Mouse (Mus musculus): Measurements from ENCODE around the gene Ccdc88b.
"Not testable (repeated sequence)": the region's sequence is repeated elsewhere in the genome, so short reads cannot be mapped to it uniquely, and the experiment has no call there.

Gene Ccdc88b

DNA sequence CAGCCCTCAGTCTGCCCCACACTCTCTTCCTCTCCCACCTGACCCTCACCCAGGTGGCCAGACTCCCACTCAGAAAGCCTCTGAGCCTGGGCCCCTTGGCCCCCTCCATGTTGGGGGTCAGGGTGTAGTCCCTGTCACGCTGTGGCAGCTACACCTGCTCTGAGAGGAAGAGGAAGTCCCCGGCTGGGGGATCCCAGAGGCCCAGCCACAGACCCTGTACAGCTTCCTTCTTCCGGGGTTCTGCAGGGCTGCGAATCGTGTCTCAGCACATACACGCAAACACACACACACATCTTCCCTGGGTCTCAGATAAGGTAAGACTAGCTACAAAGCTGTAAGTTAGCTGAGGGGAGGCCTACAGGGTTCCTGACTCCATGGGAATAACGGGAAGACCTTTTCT lies at the start of gene Ccdc88b:
Ccdc88b (minus strand) TSS at position 181 of the 400 bp plus-strand sequence.
- DNase-seq (ENCODE audit: low spot score in 2 of 2): peak in 1 of 2 experiments; percentile 43

DNA sequence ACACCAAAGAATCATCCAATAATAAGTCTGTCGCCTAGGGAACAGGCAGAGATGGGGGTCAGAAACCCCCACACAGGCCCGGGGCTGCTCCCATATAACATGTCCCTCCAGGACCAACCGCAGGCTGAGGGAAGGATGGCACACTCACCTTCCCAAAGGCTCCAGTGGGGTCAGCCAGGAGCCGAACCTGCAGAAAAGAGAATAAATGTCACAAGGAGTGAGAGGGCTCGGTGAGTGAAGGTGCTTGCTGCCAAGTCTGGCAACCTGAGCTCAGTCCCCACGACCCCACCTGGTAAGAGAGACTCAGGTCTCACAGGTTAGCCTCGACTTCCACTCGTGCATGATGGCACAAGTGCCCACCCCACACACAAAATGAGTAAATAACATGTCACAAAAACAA lies 49.1 kb upstream of the Ccdc88b start:
- DNase-seq (ENCODE audit: low spot score in 2 of 2): no peak

DNA sequence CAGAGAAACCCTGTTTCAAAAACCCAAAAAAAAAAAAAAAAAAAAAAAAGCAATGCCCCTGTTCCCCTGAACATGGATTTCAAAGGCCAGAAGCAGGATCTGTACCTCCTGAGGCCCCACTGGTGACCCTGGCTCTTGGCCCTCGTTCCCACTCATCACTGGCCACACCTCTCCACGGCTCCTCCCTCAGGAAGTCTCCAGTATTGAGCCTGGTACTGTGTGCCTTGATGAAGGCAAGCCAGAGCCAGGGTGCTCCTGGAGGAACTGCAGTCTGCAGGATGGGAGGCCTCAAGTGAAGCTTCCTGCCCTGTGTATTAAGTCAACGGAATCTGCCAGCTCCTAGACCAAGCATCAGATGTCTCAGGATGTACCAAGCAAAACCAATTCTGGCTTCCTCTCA lies 48.2 kb upstream of the Ccdc88b start:
- DNase-seq (ENCODE audit: low spot score in 2 of 2): no peak

DNA sequence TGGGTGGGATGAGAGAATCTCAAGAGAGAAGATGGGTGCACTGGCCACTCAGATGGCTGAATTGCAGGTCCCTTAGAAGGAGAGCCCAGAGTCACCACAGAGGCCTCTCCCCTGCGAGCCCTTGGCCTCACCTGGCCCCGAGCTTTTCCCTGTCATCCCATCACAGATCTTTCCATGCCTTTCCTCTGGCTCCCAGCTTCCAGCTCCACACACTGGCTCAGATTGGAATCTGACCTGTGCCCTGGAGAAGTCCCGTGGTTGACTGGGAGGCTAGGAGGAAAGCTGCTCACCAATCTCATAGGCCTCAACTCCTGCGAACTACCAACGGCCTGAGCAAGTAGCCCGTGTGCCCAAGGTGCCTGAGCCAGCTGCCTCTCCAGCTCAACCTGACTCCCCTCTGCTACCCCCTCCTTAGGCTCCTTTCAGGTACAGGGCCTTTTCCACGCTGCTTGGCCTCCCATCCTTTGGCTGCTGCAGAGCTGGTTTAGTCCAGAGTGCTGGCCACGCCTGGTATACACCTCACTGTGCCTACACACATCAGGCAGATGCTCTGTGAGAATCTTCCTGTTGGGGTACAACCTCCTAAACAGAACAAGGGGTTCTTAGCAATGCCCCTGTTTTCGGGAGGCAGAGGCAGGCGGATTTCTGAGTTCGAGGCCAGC lies 47.6 kb upstream of the Ccdc88b start:
- DNase-seq (ENCODE audit: low spot score in 2 of 2): no peak

DNA sequence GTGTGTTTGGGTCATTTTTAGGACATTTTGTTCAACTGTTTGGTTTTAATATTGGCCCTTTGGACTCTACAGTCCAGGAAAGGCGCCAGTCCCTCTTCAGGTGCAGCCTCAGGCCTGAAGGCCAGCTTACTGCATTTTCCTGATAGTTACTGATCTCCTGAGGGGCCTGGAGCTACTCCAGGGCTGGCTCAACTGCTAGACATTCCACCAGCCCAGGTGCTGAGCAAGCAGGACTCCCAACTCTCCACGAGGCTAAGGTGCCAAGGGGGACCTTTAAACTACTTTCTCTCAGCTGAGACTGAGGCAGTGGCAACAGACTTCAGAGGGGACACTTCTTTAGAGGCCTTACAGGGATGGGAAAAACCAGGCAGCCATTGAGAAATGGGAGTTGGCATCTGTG lies 46.8 kb upstream of the Ccdc88b start:
- no peak for DNase-seq (ENCODE audit: low spot score in 2 of 2)

DNA sequence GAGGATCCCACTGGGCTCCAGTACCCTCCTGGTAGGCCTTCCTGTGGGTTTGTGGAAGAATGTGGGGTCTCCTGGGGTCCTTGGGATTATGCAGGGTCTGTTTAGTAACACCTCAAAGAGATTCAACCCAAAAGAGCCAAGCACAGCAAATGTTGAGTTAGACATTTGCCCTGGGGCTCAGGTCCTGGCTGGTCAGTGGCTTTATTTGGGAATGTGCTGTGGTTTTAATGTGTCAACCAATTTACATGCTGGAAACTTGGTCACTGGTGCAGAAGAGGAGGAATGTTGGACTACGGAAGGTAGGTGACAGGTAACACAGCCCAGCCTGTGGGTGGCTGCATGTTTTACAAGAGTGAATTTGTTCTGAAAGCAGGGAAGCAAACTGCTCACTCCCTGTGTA lies 45.0 kb upstream of the Ccdc88b start:
- no peak for DNase-seq (ENCODE audit: low spot score in 2 of 2)

DNA sequence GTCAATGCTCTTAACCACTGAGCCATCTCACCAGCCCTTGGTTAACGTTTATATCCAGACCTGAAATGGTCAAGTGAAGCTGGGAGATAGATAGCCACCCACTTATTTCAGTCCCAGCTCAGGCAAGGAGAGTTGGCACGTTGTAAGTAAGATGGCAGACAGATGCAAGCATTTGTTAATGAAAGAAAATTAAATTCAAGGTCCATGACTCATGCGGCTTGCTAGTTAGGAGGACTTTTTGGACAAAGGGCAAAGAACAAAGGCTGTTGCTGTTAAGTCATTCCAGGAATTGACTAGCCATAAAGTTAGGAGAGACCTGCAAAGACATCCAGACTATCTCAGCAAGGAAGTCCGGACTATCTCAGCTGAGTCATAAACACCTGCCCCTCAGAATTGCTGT lies 41.6 kb upstream of the Ccdc88b start:
- DNase-seq (ENCODE audit: low spot score in 2 of 2): no peak

DNA sequence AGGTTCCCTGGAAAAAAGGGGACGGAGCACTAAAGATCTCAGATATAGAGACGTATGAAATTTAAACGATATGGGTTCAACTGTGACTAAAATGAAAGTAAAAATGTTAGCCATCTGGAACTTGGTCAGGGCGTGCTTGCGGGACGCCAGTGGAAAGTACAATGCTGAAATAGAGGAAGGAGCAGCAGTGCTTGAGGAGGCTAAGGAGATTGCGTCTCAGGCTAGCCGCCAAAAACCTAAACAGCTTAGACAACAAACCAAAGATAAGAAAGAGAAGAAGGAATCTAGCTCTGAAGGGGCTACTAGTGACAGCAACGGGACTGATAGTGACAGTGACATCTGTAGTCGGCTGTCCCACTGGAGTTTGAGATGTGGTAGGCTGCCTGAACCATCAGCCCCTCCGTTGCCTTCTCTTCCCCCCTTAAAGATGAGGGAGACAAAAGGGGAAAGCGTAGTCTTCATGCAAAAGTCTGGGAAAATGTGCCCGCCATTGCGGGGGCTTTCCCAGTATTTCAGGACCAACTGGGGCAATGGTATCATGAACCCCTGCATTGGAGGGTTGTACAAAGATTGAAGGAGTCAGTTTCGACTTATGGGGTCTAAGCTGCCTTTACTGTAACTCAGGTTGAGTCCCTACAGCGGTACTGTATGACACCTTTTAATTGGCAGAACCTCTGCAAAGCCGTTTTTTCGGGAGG lies 37.7 kb upstream of the Ccdc88b start:
- not testable (repeated sequence) for DNase-seq (ENCODE audit: low spot score in 2 of 2)

DNA sequence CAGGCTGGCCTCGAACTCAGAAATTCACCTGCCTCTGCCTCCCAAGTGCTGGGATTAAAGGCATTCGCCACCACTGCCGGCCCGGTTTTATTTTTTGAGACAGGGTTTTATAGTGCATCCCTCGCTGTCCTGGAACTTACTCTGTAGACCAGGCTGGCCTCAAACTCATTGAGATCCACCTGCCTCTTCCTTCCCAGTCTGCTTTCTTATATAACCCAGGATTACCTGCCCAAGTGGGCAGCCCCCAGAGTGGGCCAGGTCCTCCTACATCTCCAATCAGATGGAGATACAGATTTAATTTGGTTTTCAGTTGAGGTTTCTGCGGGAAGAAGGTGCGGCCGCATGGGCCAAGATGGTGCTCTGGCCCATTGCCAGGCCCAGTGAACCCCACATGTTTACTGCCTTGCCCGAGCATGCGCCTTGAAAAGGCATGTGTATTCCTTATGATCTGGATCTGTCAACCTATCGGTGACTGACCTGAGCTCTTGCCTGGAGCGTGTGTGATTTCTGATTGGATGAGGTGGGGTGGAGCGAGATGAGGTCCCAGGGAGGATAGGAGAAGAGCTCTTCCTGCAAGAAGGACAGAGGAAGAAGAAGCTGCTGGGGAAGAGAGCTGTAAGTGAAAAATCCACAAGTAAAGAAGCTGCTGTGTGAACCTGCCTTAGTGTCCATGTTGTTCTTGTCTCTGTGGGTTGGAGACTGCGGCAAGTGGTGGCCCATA lies 35.9 kb upstream of the Ccdc88b start:
- no peak for DNase-seq (ENCODE audit: low spot score in 2 of 2)

DNA sequence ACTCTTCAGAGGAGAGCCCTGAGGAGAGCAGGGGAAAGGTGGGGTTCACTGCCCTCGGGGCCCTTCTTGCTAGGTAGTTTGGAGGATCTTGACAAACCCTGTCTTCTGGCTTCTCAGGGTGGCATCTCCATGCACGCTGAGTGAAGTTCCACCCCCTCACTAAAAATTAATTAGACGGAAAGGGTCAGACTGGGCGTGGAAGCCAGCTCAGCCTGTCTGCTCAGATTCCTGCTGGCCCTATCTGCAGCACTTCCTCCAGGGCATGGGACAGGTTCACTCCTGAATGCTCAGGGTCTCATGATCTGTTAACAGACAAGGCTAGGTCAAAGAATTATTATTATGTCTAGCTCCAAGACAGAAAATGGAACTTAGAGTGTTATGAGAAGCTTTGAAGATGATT lies 34.5 kb upstream of the Ccdc88b start:
- DNase-seq (ENCODE audit: low spot score in 2 of 2): no peak

DNA sequence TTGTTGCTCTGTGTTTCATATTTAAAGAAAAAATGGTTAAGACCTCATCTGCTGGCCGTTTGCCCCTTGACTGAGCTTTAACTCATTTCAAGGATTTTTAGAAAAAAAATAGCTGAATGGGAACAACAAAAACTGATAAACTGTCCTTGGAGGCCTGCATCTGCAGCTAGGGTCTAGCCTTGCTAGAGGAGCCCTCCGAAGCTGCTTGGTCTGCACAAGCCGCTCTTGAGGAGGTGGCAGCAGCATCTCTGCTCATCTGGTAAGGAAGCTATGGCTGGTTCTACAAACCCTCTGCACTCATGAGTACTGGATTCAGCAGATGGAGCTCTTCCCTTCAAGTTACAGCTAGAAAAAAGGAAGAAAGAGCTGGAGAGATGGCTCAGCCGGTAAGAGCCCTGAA lies 20.0 kb upstream of the Ccdc88b start:
- DNase-seq (ENCODE audit: low spot score in 2 of 2): no peak

DNA sequence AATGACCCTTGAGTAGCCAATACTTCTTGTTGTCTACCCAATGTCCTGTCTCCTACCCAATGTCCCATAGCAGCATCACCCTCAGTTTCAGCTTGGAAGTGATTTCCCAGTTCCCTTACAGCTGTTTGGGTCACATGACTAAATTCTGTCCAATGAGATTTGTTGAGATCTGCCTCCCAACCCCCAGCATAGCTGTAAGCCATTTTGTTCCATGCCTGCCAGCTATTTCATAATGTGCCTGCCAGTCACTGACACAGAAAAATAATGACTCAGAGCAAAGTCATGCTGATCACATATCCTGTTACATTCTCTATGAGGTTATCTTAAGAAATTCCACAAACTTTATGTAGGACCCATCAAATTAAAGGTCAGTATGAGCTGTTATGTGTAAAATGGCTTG lies 18.8 kb upstream of the Ccdc88b start:
- DNase-seq (ENCODE audit: low spot score in 2 of 2): no peak

DNA sequence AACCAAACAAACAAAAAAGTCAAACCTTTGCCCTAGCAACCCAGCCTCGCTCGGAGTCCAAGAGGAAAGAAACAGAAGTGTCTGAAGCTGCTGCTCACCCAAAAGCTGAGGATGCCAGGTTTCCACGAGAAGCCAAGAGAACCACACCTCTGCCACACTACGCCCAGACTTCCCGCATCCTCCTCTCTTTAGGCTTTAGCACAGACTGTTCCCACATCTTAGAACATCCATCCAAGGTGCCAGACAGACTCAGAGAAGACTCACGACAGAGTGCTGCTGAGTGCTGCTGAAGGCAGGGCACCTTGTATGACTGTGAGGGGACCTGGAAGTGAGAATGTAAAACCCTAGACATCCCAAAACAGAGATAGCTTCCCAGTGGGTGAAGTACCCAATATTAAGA lies 17.8 kb upstream of the Ccdc88b start:
- DNase-seq (ENCODE audit: low spot score in 2 of 2): no peak

DNA sequence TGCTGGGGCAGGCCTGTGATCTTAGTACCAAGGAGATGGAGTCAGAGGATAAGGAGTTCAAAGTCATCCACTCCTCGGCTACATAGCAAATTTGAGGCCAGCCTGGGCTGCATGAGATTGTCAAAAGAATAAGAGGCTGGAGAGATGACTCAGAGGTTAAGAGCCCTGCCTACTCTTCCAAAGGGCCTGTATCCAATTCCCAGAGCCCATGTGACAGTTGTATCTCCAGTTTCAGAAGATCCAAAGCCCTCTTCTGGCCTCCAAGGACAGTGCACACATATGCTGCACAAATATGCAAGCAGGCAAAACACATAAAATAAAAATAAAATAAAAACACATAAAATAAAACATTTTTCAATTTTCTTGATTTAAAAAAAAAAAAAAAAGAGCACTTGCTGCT lies 16.2 kb upstream of the Ccdc88b start:
- no peak for DNase-seq (ENCODE audit: low spot score in 2 of 2)

DNA sequence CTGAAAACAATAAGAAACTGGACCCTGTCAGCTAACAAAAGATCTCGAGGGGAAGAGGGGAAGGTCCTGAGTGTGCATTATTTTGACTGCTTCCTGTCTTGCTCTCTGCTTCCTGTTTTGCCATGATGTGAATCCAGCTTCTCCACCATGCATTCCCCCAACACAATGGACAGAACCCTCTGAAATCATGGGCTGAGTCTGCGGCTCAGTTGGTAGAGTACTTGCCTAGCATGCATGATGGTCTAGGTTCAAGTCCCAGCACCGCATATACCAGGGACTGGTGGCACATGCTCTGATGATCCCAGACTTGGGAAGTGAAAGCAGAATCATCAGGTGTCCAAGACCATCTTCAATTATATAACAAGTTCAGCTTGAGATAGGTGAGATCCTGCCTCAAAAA lies 14.7 kb upstream of the Ccdc88b start:
- no peak for DNase-seq (ENCODE audit: low spot score in 2 of 2)

DNA sequence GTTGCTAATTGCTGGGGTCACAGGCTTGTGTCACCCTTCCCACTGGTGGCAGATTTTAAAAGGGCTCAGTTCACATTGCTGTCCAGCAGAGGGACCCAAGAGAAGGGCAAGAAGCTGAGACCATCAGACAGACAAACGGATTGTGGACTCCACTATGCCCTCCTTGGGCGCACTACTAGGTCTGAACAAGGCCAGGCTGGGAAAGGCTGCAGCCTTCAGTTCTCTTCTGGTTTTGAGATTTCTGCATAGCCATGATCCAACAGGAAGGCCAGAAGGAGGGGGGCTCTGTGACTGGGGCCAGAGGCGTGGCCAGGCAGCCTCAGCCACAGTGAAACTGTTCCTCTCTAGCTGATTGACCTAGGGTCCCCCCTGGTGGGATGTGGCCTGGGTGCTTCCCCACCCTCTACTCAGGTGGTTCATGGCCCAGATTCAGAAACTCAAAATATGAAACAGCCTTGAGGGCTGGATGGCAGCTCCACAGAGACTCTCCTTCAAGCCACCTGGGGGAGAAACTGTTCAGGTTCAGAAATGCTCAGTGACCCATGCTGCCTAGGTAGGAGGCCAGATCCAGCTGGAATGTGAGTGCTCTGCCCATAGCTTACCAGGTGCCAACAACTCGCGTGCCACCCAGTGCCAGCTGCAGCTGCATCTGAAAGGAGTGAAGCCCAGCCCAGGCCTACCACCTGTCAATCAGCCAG lies 13.7 kb upstream of the Ccdc88b start:
- DNase-seq (ENCODE audit: low spot score in 2 of 2): peak in 1 of 2 experiments; percentile 23

DNA sequence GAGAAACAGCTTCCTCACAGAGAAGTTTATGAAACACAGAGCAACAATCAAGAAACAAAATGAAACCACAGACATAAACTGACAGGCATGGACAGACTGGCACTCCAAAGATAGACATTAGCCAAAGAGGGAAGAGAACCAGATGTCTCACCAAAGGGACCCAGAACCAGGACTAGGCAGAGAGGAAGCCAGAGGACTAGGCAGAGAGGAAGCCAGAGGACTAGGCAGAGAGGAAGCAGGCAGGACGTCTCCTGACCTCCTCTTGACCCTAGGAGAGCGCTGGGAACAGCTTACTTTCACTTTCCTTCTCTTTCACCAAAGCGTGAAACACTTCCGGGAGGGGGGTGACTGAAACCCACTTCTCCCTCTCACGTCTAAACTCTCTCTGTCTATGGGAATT lies 11.3 kb upstream of the Ccdc88b start:
- DNase-seq (ENCODE audit: low spot score in 2 of 2): peak; percentile 76 to 84

DNA sequence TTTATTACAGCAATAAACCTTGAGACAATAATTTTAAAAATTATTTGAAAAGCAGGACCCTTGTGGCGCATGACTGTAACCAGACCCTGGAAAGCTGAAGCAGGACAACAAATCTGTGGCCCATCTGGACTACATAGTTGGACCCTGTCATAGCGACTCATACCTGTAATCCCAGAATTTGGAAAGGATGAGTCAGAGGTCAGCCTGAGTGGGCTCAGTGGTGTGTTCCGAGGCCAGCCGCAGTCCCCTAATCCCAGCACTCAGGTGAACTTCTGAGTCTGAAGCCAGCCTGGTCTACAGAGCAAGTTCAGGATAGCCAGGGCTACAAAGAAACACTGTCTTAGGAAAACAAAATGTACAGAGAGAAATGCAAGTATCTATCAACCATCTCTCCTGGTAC lies 3.4 kb upstream of the Ccdc88b start:
- no peak for DNase-seq (ENCODE audit: low spot score in 2 of 2)

DNA sequence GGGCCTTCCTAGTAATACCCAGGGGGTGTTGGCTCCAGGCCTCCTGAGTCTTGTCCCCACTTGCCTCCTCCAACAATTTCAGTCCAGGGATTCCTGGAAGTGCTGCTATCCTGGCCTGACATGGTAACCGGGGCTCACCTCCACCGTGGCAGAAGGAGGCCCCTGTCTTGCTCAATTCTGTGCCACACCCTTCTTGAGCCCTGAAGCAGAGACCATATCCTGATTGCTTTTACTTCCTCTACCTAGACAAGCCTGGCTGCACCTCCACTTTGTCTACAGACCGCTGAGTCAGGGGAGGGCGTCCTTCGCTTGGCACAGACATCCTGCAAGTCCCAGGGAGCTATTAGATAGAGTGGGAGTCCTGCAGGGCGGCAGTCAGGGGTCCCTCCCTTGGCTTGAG lies 2.7 kb upstream of the Ccdc88b start:
- no peak for DNase-seq (ENCODE audit: low spot score in 2 of 2)

DNA sequence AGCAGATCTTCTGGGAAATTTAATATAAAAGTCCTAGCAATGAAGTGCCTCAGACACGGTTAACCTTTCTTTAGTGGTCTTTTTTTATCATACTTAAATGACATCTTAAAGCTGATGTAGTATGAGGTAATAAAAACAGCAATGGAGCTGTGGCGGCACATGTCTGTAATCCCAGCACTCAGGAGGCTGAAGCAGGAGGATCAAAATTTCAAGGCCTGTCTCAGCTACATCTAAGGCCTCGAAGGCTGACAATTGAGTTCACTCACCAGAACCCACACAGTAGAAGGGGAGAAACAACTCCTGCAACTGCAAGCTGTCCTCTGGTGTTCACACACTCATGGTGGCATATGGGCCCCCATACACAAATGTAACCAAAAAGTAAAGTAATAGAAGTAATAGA lies 2.0 kb upstream of the Ccdc88b start:
- no peak for DNase-seq (ENCODE audit: low spot score in 2 of 2)

DNA sequence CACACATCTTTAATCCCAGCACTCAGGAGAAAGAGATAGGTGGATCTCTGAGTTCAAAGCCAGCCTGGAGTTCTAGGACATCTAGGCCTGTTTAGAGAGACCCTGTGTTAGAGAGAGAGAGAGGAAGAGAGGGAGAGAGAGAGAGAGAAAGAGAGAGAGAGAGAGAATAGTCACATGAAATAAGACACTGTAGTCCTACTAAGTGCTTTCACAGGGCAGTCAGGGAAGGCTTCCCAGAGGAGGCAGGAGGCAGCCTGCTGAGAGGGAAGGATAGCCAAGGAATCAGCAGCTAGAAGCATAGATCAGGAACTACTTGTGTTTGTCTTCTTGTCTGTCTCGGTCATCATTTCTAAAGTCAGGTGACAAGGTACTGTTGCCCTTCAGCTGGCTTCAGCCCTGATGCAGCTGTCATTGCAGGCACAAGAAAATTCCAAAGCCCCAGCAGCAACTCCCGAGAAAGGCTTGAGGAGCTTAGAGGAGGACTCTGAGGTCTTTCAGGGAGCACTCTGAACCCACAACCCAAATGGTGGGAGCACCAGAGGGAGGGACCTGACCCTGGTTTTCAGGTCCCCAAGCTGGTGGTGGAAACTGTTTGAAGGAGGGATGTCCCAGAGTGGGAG lies 1.1 kb upstream of the Ccdc88b start:
- no peak for DNase-seq (ENCODE audit: low spot score in 2 of 2)

DNA sequence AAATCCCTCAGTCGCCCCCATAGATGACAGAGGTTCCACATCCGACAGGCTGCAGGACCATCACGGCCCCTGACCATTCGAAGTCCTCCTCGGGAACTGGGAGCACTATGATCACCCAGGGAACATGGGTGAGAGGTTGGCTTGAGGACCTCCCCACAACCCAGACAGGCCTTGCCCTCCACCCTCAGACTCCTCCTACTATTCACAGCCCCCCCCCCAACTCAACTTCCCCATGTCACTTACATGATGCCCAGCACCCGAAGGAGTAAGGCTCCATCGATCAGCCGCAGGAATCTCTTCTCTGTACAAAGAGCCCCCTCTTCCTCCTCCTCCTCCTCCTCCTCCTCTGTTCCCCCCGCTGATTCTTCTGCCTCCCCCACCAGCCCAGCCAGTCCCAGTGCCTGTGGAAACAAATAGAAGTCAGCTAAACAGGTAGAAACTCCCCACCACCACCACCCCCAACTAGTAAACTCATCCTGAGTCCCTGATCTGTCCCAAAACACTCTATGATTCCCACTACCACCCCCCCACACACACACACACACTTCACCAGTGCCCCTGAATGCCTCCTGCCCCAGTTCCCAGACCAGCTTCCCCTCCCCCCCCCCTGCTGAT lies 513 bp downstream of the Ccdc88b start:
- DNase-seq (ENCODE audit: low spot score in 2 of 2): no peak
